8 mouse cellular contexts compared by ENCODE assay signal in genomic region chr4:141558658-141559057, GRCm38 (mm10). TPM values are rescaled to one million over a fixed set of nuclear protein-coding genes. Genes with fewer than 3 reads are reported as not detected.
DNase-seq lines count a peak whose midpoint lies in the region; ATAC-seq and TF ChIP-seq lines count a peak whose summit lies in the region.

No protein-coding gene starts in this region.

- H3K9ac ChIP-seq in intestine, postnatal 0 days (ENCODE audit: low read depth, low read length) = peak overlapping the region; percentile 13; the same call in 1 of the 2 replicates
- H3K9ac ChIP-seq in midbrain, embryonic 14.5 days (replicated peaks; ENCODE audit: low read length) = peak overlapping the region; percentile 59

- no peaks in the 10 kb centered on the region for H3K27me3 ChIP-seq in C2C12 (ENCODE audit: control insufficient read depth, insufficient read depth, insufficient read length)
- no peaks in the 10 kb centered on the region for H3K27me3 ChIP-seq in intestine, postnatal 0 days (replicated peaks; ENCODE audit: control insufficient read depth, insufficient read depth, low read length)
- no peaks in the 10 kb centered on the region for H3K27me3 ChIP-seq in midbrain, embryonic 14.5 days (ENCODE audit: control insufficient read depth, insufficient read depth, low read length)

- 13% methylated on average over 16 of the region's 16 CpGs for WGBS in intestine, postnatal 0 days
- 9% methylated on average over 16 of the region's 16 CpGs for WGBS in midbrain, embryonic 14.5 days

- H3K4me1 ChIP-seq in embryonic fibroblast, embryonic 13.5 days (ENCODE audit: control insufficient read depth, insufficient read depth, low read length) = peaks cover 8% of the 10 kb centered on the region; the same call in 1 of the 2 replicates
- H3K4me1 ChIP-seq in intestine, postnatal 0 days (replicated peaks; ENCODE audit: control insufficient read depth, insufficient read depth, low read length) = no peaks in the 10 kb centered on the region
- H3K4me1 ChIP-seq in midbrain, embryonic 14.5 days (ENCODE audit: control insufficient read depth, insufficient read depth, low read length) = peaks cover 13% of the 10 kb centered on the region

- no peaks in the 10 kb centered on the region for H3K9me3 ChIP-seq in intestine, postnatal 0 days (ENCODE audit: control insufficient read depth)
- no peaks in the 10 kb centered on the region for H3K9me3 ChIP-seq in midbrain, embryonic 14.5 days (ENCODE audit: control insufficient read depth, low read length)

- no peaks in the 10 kb centered on the region for H3K79me3 ChIP-seq in C2C12 (ENCODE audit: low read depth)

- no peak for TF ChIP-seq CTCF in C2C12 (IDR thresholded peaks at IDR 0.05; ENCODE audit: control insufficient read depth, insufficient read depth, insufficient read length)
- no peak for TF ChIP-seq CTCF in embryonic fibroblast, embryonic 13.5 days (IDR thresholded peaks at IDR 0.05; ENCODE audit: borderline replicate concordance, insufficient read depth, low read length)
- TF ChIP-seq CTCF in intestine, postnatal 0 days (IDR thresholded peaks at IDR 0.05; ENCODE audit: low read depth) = no peak

- H3K4me2 ChIP-seq in intestine, postnatal 0 days (replicated peaks; ENCODE audit: low read depth) = peak overlapping the region; percentile 80
- H3K4me2 ChIP-seq in midbrain, embryonic 14.5 days (ENCODE audit: low read length) = peak overlapping the region; percentile 84

- peak; percentile 35; the same call in 1 of the 2 replicates for TF ChIP-seq POLR2A in embryonic fibroblast, embryonic 13.5 days (IDR thresholded peaks at IDR 0.05; ENCODE audit: low read depth, low read length)

- peak overlapping the region; percentile 93 for H3K27ac ChIP-seq in embryonic fibroblast, embryonic 13.5 days (ENCODE audit: insufficient read depth, low read length)
- H3K27ac ChIP-seq in intestine, postnatal 0 days (ENCODE audit: low read depth, low read length) = peak overlapping the region; percentile 98
- peak overlapping the region; percentile 91 for H3K27ac ChIP-seq in midbrain, embryonic 14.5 days (replicated peaks; ENCODE audit: low read depth, low read length)

- DNase-seq in cerebellum, postnatal 10 days = peak; percentile 28 to 30
- DNase-seq in cerebellum, adult 11-12 months = no peak
- peak; percentile 59 for DNase-seq in midbrain, embryonic 14.5 days
- DNase-seq in thymus, postnatal 25 days = peak; percentile 47
- DNase-seq in adrenal gland, postnatal 25 days = no peak

- no peak overlapping the region for H3K4me3 ChIP-seq in C2C12 (ENCODE audit: insufficient read depth, poor library complexity, severe bottlenecking)
- H3K4me3 ChIP-seq in embryonic fibroblast, embryonic 13.5 days (ENCODE audit: insufficient read depth, low read length) = peak overlapping the region; percentile 3; the same call in 1 of the 2 replicates
- peak overlapping the region; percentile 30 for H3K4me3 ChIP-seq in intestine, postnatal 0 days (ENCODE audit: low read depth, low read length)
- peak overlapping the region; percentile 36 for H3K4me3 ChIP-seq in midbrain, embryonic 14.5 days (replicated peaks; ENCODE audit: low read depth, low read length)

- H3ac ChIP-seq in C2C12 (ENCODE audit: control insufficient read depth, insufficient read length, low read depth) = peak overlapping the region; percentile 56

- H3K79me2 ChIP-seq in C2C12 (ENCODE audit: control insufficient read depth, insufficient read depth) = no peaks in the 10 kb centered on the region

- H3K36me3 ChIP-seq in C2C12 (ENCODE audit: control insufficient read depth, insufficient read depth) = no peaks in the 10 kb centered on the region
- no peaks in the 10 kb centered on the region for H3K36me3 ChIP-seq in intestine, postnatal 0 days (ENCODE audit: control insufficient read depth, insufficient read depth)
- no peaks in the 10 kb centered on the region for H3K36me3 ChIP-seq in midbrain, embryonic 14.5 days (ENCODE audit: control insufficient read depth, insufficient read depth, low read length)

- ATAC-seq in intestine, postnatal 0 days = peak; percentile 44
- no peak for ATAC-seq in midbrain, embryonic 14.5 days (ENCODE audit: low FRiP score, low TSS enrichment)

TF ChIP-seq in C2C12, 6 proteins besides CTCF, POLR2A, EP300 and RAD21:
- TF ChIP-seq MAX (IDR thresholded peaks at IDR 0.05) = no peak
- no peak for TF ChIP-seq MYOG (IDR thresholded peaks at IDR 0.05; ENCODE audit: control insufficient read depth, extremely low read depth, insufficient read length)
- TF ChIP-seq FOSL1 (IDR thresholded peaks at IDR 0.05; ENCODE audit: insufficient read depth, low read length, poor library complexity, severe bottlenecking) = no peak
- no peak for TF ChIP-seq CEBPB (IDR thresholded peaks at IDR 0.05; ENCODE audit: low read depth)
- no peak for TF ChIP-seq USF1 (IDR thresholded peaks at IDR 0.05; ENCODE audit: low read depth)
- no peak for TF ChIP-seq MYOD1 (IDR thresholded peaks at IDR 0.05; ENCODE audit: control insufficient read depth, insufficient read length, low read depth)
TF ChIP-seq in C2C12: peak in this region for 0.

RNA-seq across cellular contexts. Expression of gene Spen, which starts 20.3 kb away (rescaled TPM):
- polyA plus RNA-seq in C2C12 (2012; fragmentation: generic; extraction: Trizol) = 12.1 TPM
- 20.7 and 21.2 TPM in 2 replicates for polyA plus RNA-seq in embryonic fibroblast, embryonic 13.5 days (2011; ENCODE audit: insufficient read length, low read depth, missing spikeins)
- 3.2 and 4.0 TPM in 2 replicates for polyA plus RNA-seq in intestine, postnatal 0 days (2015; fragmentation: Nextera tagmentation; extraction: Ambion mirVana)
- 17.3 and 23.9 TPM in 2 replicates for polyA plus RNA-seq in midbrain, embryonic 14.5 days (2014; fragmentation: Nextera tagmentation; extraction: Ambion mirVana)
- 70.0 and 79.4 TPM in 2 replicates for total RNA-seq in adrenal gland, postnatal 25 days (2021)

RNA-seq across cellular contexts. Expression of gene Fblim1, which starts 47.2 kb away (rescaled TPM):
- 49.8 TPM for polyA plus RNA-seq in C2C12 (2012; fragmentation: generic; extraction: Trizol)
- polyA plus RNA-seq in embryonic fibroblast, embryonic 13.5 days (2011; ENCODE audit: insufficient read length, low read depth, missing spikeins) = 72.4 and 90.1 TPM in 2 replicates
- 52.8 and 59.2 TPM in 2 replicates for polyA plus RNA-seq in intestine, postnatal 0 days (2015; fragmentation: Nextera tagmentation; extraction: Ambion mirVana)
- polyA plus RNA-seq in midbrain, embryonic 14.5 days (2014; fragmentation: Nextera tagmentation; extraction: Ambion mirVana) = 32.6 and 34.2 TPM in 2 replicates
- total RNA-seq in adrenal gland, postnatal 25 days (2021) = 9.5 and 12.7 TPM in 2 replicates

RNA-seq across cellular contexts. Expression of gene Tmem82, which starts 59.8 kb away (rescaled TPM):
- polyA plus RNA-seq in C2C12 (2012; fragmentation: generic; extraction: Trizol) = not detected
- polyA plus RNA-seq in embryonic fibroblast, embryonic 13.5 days (2011; ENCODE audit: insufficient read length, low read depth, missing spikeins) = not detected in 2 replicates
- 42.0 and 45.7 TPM in 2 replicates for polyA plus RNA-seq in intestine, postnatal 0 days (2015; fragmentation: Nextera tagmentation; extraction: Ambion mirVana)
- 0.08 and 0.16 TPM in 2 replicates for polyA plus RNA-seq in midbrain, embryonic 14.5 days (2014; fragmentation: Nextera tagmentation; extraction: Ambion mirVana)
- 0.64 and 2.0 TPM in 2 replicates for total RNA-seq in adrenal gland, postnatal 25 days (2021)

Comparison
In these comparisons a context has a peak if more than half of its experiments do, and no peak if none do; other contexts are left out.
1. DNase-seq: peak in cerebellum, postnatal 10 days (2 of 2), midbrain, embryonic 14.5 days (single experiment) and thymus, postnatal 25 days (single experiment); none in cerebellum, adult 11-12 months (single experiment) and adrenal gland, postnatal 25 days (single experiment).
2. RNA of gene Tmem82, which starts 59.8 kb away (polyA plus RNA-seq): 42.0 to 45.7 TPM in intestine, postnatal 0 days; 0.08 to 0.16 TPM in midbrain, embryonic 14.5 days, not detected in embryonic fibroblast, embryonic 13.5 days and not detected in C2C12 (single experiment); every median in the first group is over 10 times any median in the second.
3. Peak in every context shown above with its lines, with median percentiles within 50 percentile points of each other: H3K27ac ChIP-seq.